Mouse (Mus musculus): ENCODE results near the gene Bckdha. TPM values are rescaled to one million over a fixed set of nuclear protein-coding genes. Genes with fewer than 3 reads are reported as not detected.

Gene Bckdha
- total RNA-seq, 2 experiments from 2014 or later, result 25.8 to 27.4 TPM

DNA sequence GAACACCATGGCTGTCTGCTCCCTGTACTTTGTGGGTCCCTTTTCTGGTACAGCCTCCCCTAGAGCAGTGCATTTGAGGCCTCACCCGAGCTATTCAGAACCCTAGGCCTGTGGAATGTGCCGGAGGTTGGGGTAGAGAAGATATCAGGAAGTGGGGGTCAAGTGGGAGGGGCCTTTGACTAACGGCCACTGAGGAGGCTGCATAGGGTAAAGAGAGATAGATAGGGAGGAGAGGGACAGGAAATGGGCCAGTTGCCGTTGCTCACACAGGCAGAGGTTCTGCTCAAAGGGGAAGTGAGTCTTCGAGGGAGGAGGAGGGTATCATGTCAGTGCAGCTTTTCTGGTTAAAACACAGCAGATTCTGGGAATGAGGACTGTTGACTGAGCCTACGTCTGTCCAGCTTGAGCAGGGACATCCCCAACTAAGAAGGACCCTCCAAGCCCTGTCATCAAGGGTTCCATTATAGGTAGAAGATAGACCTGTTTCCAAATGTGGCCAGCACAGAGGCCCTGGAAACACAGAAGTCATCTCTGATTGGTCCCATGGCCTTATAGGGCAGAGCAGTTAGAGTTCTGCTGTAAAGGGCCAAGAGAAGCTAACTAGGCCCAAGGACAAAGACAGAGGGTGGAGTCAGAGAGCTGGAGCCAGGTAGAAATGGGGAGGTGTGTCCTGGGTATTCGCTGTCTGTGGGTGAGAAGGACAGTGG, 24.8 kb upstream of the Bckdha start:
- ATAC-seq (replicated peaks; ENCODE audit: low FRiP score, low TSS enrichment, poor library complexity, severe bottlenecking), result peak; percentile 21

DNA sequence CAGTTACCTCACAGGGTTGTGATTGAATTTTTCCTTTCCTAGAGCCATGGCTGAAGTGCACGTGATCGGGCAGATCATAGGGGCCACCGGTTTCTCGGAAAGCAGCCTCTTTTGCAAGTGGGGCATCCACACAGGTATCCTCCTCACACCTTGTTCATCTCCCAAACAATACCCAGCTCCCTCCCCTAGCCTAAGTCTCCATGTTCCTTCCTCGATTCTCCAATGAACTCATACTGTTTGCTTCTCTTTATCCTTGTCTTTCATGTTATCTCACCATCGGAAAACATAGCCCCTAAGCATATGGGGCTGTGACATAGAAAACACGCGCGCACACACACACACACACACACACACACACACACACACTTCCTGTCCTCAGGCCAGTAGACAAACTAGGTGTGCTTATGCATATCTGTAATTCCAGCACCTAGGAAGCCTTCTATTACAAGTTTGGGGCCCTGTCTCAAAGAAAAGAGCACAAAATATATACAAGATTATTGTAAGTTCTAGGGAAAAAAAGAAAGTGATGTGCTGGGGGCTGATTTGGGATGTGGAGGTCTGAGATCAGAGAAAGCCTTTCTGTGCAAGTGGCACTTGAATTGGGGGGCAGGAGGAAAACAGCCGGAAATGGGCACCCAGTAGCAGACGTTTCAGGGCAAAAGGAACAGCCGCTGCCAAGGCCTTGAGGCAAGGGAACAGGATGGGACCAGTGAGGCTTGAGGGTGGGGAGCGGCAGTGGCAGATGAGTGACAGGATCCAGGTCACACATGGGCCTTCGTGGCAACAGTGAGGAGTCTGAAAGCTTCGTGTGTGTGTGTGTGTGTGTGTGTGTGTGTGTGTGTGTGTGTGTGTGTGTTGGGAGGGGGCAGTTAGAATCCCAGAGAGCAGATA, 22.8 kb upstream of the Bckdha start:
- ATAC-seq (replicated peaks; ENCODE audit: low FRiP score, low TSS enrichment, poor library complexity, severe bottlenecking), result no peak

- peak; percentile 86 for ATAC-seq (replicated peaks; ENCODE audit: low FRiP score, low TSS enrichment, poor library complexity, severe bottlenecking)
Observed at GRCm38 (mm10) chr7:25680514-25681258, 21.9 kb upstream of the Bckdha start, which contains the start of gene B9d2. Gene B9d2, plus strand, starts transcription at chr7:25680780.

GRCm38 (mm10) chr7:25679971-25680370, 21.2 kb upstream of the Bckdha start:
- no peak for ATAC-seq (replicated peaks; ENCODE audit: low FRiP score, low TSS enrichment, poor library complexity, severe bottlenecking)

DNA sequence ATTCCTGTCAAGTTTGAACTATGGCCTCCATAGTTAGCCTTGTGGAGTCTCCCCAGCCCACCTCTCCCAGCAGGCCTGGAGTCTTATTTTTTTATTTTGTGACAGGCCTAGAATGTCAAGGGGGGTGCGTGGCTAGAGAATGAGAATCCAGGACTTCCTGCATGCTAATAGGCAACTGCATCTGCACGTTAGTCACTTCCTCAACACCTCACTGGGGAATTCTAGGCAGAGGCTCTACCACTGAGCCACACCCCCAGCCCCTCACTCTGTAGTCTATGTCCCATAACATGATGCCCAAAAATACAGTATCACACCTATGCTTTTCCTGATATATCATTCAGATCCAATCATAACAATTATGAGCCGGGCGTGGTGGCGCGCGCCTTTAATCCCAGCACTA, 18.2 kb upstream of the Bckdha start:
- ATAC-seq (replicated peaks; ENCODE audit: low FRiP score, low TSS enrichment, poor library complexity, severe bottlenecking), result no peak

DNA sequence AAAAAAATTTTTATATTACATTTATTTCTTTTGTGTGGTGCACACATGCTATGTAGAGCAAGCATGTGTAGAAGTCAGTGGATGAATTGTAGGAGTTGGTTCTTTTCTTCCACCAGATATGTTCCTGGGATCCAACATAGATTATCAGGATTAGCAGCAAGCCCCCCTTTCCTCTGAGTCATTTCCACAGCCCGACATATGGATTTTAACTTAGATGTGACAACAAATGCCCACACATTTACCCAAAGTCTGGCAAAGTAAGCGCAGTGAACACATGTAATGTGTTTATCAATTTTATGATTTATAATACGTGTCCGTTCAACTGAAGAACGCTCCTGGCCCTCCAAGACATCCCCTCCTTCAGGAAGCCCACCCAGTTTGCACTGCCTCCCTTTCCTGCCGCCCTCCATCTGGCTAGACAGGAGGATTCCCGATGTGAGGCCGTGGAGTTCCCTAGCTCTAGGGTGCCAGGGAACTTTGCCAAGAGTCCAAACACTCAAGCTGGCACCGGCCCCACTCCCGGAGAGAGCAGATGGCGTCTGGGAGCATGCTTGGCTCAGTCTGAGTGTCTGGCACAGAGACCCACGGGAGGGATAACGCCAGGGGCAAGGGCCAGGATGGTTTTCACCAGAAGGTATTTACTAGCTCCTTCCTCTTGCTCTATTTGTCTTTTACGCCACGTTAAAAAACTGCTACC, 17.5 kb upstream of the Bckdha start:
- ATAC-seq (replicated peaks; ENCODE audit: low FRiP score, low TSS enrichment, poor library complexity, severe bottlenecking), result no peak

DNA sequence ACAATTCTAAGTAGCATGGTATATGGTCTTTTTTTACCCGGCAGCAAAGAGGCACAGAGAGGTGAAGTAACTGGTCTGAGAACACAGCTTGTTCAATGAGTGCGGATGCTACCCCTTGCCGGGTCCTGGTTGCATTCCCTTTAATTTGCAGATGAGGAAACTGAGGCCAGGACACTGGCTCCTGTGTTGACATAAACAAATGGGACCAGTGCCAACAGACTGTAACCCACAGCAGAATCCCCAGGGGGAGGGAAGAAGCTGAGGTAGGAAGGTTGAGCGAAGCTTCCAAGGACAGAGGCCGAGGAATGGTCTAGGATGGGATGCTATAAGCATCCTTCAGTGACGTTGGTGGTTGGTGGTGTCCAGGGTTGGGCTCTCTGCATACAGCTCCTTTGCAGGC, 16.6 kb upstream of the Bckdha start:
- no peak for ATAC-seq (replicated peaks; ENCODE audit: low FRiP score, low TSS enrichment, poor library complexity, severe bottlenecking)

DNA sequence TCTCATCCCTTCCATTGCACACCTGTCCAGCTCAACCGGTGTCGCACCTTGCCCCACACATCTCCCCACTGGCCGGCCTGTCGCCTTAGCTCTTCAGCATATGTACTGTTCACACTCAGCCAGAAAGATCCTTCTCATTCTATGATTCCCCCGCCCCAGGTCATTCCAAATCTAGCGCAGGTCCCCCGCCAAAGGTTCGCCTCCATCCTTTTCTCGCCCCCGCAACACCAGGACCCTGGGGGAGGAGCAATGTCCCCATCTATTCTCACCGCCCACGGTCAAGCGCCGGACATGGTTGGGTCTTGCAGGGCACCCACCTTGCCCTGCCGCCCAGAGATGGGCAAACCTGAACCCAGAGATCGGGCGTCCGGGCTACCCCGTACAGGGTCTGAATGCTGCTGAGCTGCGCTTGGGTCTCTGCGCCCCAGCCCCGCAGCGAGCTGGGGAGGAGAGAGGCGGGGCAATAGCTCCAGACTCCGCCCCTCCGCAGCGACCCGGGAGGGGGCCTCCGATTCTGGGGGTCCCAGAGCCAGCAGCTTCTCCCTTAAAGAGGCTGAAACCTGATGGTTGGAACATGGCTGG, 16.0 kb upstream of the Bckdha start, which contains the start of gene Tmem91:
TSS of gene Tmem91 (minus strand) at position 448 of the 582 bp plus-strand sequence.
- peak; percentile 46; the same call in 1 of the 2 replicates for ATAC-seq (replicated peaks; ENCODE audit: low FRiP score, low TSS enrichment, poor library complexity, severe bottlenecking)

DNA sequence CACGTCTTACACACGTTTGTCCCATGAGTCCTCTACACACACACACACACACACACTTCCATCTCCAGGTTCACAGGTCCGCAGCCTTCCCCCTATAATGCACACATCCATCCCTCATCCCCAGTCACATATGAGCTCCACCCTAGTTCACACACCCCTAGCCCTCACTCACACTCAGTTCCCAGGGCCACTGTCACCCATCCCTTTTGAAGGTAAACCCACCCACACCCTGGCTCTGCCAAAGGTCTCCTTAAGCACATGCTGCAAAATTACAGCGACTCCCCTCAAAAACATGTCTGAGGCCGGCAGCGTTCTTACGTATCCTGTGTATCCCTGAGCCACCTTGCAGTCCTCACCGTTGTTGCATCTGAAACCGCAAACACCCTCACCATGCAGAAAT, 15.5 kb upstream of the Bckdha start:
- ATAC-seq (replicated peaks; ENCODE audit: low FRiP score, low TSS enrichment, poor library complexity, severe bottlenecking), result 0 out of 2 replicates have a peak, but pooled peaks have one; percentile 16

GRCm38 (mm10) chr7:25672442-25672841, 13.7 kb upstream of the Bckdha start:
- no peak for ATAC-seq (replicated peaks; ENCODE audit: low FRiP score, low TSS enrichment, poor library complexity, severe bottlenecking)

DNA sequence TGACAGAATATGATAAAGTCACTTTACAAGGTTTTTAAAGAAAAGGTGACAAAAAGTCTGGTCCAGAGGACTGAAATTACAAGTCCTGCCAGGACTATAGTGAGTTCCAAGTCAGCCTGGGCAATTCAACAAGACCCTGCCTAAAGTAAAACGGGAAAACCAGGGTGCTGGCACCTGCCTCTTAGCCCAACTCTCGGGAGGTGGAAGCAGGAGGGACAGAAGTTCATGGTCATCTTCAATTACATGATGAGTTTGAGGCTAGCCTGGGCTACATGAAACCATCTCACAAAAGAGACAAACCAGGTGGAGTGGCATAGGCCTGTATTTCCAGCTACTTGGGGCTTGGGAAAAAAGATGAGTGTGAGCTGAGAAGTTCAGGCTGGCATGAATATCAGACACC, 12.9 kb upstream of the Bckdha start:
- no peak for ATAC-seq (replicated peaks; ENCODE audit: low FRiP score, low TSS enrichment, poor library complexity, severe bottlenecking)

DNA sequence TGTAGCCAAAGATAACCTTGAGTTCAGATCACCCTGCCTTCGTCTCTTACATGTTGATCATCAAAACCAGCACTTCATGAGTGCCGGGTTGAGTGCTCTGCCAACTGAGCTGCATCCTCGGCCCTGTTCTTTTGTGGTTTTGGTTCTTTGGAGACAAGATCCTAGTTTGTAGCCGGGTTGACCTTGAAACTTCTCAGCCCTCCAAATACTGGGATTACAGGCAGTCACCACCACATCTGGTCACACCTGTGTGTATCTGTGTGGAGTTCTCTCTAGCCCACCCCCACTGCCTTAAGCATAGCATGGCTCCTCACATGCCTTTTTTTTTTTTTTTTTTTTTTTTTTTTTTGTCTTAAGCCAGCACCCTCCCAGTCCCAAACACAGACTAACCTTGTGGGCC, 11.3 kb upstream of the Bckdha start:
- no peak for ATAC-seq (replicated peaks; ENCODE audit: low FRiP score, low TSS enrichment, poor library complexity, severe bottlenecking)

GRCm38 (mm10) chr7:25669631-25670030, 10.8 kb upstream of the Bckdha start:
- no peak for ATAC-seq (replicated peaks; ENCODE audit: low FRiP score, low TSS enrichment, poor library complexity, severe bottlenecking)

GRCm38 (mm10) chr7:25669158-25669557, 10.4 kb upstream of the Bckdha start:
- no peak for ATAC-seq (replicated peaks; ENCODE audit: low FRiP score, low TSS enrichment, poor library complexity, severe bottlenecking)

GRCm38 (mm10) chr7:25666381-25666780, 7.6 kb upstream of the Bckdha start:
- no peak for ATAC-seq (replicated peaks; ENCODE audit: low FRiP score, low TSS enrichment, poor library complexity, severe bottlenecking)

GRCm38 (mm10) chr7:25657785-25658184, 996 bp downstream of the Bckdha start:
- no peak for ATAC-seq (replicated peaks; ENCODE audit: low FRiP score, low TSS enrichment, poor library complexity, severe bottlenecking)

DNA sequence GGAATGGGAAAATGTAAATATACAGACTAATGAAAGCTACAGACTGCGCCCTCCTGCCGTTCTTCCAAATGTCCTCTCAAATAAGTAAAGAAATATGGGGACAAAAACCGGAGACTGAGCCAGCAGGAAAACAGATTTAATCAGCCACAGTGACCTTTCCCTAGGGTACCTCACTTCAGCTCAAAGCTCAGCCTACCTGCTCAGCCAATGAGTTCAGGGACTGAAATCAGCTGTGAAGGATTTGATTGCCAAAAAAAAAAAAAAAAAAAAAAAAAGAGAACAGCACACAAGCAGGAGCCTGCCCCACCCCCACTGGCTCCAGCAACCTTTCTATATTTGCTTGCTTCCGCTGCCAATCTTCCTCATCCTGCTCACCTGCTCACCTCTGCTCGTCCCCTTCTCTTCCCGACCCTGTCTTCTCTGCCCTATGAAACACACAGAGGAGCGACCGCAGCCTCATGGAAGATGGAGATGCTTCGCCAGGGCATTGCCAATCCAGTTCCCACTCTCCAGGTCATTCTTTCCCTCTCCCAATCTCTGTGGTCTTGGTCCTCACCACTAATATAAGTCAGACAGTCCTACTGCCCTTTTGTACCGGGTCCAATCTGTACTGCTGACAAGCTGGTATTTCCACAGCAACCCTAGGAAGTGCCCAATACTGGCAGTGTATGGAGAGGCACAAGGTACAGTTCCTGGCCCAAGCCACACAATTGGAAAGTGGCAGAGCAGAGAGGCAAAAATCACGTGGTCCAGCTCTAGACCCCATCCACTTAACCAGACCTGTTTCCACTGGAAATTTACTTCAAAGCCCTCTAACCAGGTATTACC, 3.0 kb downstream of the Bckdha start:
- ATAC-seq (replicated peaks; ENCODE audit: low FRiP score, low TSS enrichment, poor library complexity, severe bottlenecking), result no peak

- no peak for ATAC-seq (replicated peaks; ENCODE audit: low FRiP score, low TSS enrichment, poor library complexity, severe bottlenecking)
Observed at GRCm38 (mm10) chr7:25652244-25652759, 6.5 kb downstream of the Bckdha start.
